Mouse (Mus musculus) bone marrow, adult 2 months (tissue): Measurements from ENCODE around the gene Necap1.

Experiments
- CTCF ChIP-seq: fragments of 200-500 bp; IDR thresholded peaks from 2 replicates; pipeline ENCODE4 v1.5.1; 2011; ENCODE audit warnings: low read length, control low read depth; ENCODE audit not compliant: control insufficient read depth, insufficient read depth
- POLR2A ChIP-seq: fragments of 200-500 bp; IDR thresholded peaks from 2 replicates; pipeline ENCODE4 v1.6.1; 2011; ENCODE audit warnings: low read depth, mild to moderate bottlenecking, control low read depth, low read length, borderline replicate concordance; ENCODE audit not compliant: control insufficient read depth

DNA sequence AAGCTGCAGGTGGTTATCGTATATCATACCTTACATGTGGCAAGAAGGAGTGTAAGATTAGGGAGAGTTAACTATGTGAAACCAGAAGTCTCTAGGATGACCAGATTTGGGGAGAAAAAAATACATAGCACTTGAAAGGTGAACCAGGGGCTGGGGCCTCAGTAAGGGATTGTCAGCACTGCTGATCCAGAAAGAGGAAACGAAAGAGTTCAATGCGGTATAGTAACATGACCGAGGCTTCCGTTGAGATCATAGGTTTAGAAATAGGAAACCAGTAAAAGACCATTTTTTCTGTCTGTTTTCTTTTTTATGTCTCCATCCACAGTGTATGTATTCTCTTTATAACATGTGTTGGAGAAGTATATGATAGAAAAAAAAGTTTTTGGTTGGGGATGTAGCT is 1.5 kb upstream of the Necap1 start:
- TF ChIP-seq CTCF (no peak), POLR2A (no peak)
